Mouse (Mus musculus) effector memory CD4-positive, alpha-beta T cell, adult 5 months (primary cell): Measurements from ENCODE around the gene Scgb2b24. TPM values are rescaled to one million over a fixed set of nuclear protein-coding genes. Genes with fewer than 3 reads are reported as not detected.

ENCODE experiments used
- polyA plus RNA-seq: library from polyadenylated mRNA; unstranded; fragments of 100-300 nt; shearing (Covaris generic); gene quantifications from one replicate; pipeline ENCODE4 v1.2.1, GENCODE M21; 2017

Scgb2b24 gene
- not detected for polyA plus RNA-seq

GRCm38 (mm10) chr7:33739212-33739611, at the start of gene Scgb2b24:
Scgb2b24 (minus strand) TSS chr7:33739312.

GRCm38 (mm10) chr7:33743499-33743898, 4.4 kb upstream of the Scgb2b24 start, which contains the start of gene Scgb1b24:
Scgb1b24 (plus strand) TSS chr7:33743799.

Other genes with a start within 250 kb of the Scgb2b24 start
- gene Scgb2b21, start 218.9 kb downstream of the Scgb2b24 start, polyA plus RNA-seq: not detected
- not detected for gene Scgb1b24, start 4.5 kb upstream of the Scgb2b24 start, polyA plus RNA-seq
- gene Scgb2b26, start 205.7 kb upstream of the Scgb2b24 start, polyA plus RNA-seq: not detected